24 mouse cellular contexts compared by ENCODE assay signal in genomic region chr9:117900631-117901030, GRCm38 (mm10).
"Had no signal": no experiment of that assay in that cellular context is flagged by ENCODE, and none has a peak within 500 bp of the region (broad histone marks: within the 10 kb centered on the region; RNA-seq: fewer than 3 reads in every experiment).

No protein-coding gene starts in this region.

- H3K36me3 ChIP-seq: hindbrain, embryonic 13.5 days; hindbrain, embryonic 15.5 days; kidney, embryonic 15.5 days; limb, embryonic 13.5 days; limb, embryonic 15.5 days; liver, embryonic 12.5 days had no signal

- H3K27ac ChIP-seq: heart, adult 2 months; hindbrain, embryonic 13.5 days; hindbrain, embryonic 15.5 days; hindbrain, postnatal 0 days; kidney, embryonic 15.5 days; kidney, postnatal 0 days; limb, embryonic 13.5 days; limb, embryonic 15.5 days; liver, embryonic 12.5 days; liver, embryonic 14.5 days had no signal

- H3K9me3 ChIP-seq: hindbrain, embryonic 13.5 days; hindbrain, embryonic 15.5 days; kidney, embryonic 15.5 days; limb, embryonic 13.5 days; limb, embryonic 15.5 days; liver, embryonic 12.5 days had no signal

- H3K27me3 ChIP-seq: hindbrain, embryonic 13.5 days; hindbrain, embryonic 15.5 days; kidney, embryonic 15.5 days; limb, embryonic 13.5 days; limb, embryonic 15.5 days; liver, embryonic 12.5 days had no signal

- H3K9ac ChIP-seq: hindbrain, embryonic 13.5 days; hindbrain, embryonic 15.5 days; kidney, embryonic 15.5 days; limb, embryonic 13.5 days; limb, embryonic 15.5 days; liver, embryonic 12.5 days; liver, embryonic 14.5 days had no signal

- H3K4me1 ChIP-seq: hindbrain, embryonic 13.5 days; hindbrain, embryonic 15.5 days; limb, embryonic 13.5 days; limb, embryonic 15.5 days; liver, embryonic 12.5 days had no signal

- H3K4me3 ChIP-seq: heart, adult 2 months; hindbrain, embryonic 13.5 days; hindbrain, embryonic 15.5 days; kidney, embryonic 15.5 days; limb, embryonic 13.5 days; limb, embryonic 15.5 days; liver, embryonic 12.5 days had no signal

- H3K4me2 ChIP-seq: hindbrain, embryonic 13.5 days; hindbrain, embryonic 15.5 days; kidney, embryonic 15.5 days; limb, embryonic 13.5 days; limb, embryonic 15.5 days; liver, embryonic 12.5 days had no signal

- ATAC-seq: hindbrain, postnatal 0 days; intestine, embryonic 16.5 days; liver, embryonic 12.5 days had no signal

- DNase-seq: gastrocnemius, postnatal 14 days; gastrocnemius, postnatal 36 days; heart, adult 11 months; heart, adult 2 months; heart, postnatal 14 days; heart, postnatal 36 days; kidney, adult 11 months; kidney, adult 2 months; kidney, adult 9 months; kidney, postnatal 14 days; kidney, postnatal 36 days; layer of hippocampus, adult 9-11 months; layer of hippocampus, postnatal 36 days; left cerebral cortex, postnatal 4 days had no signal
